Mouse (Mus musculus): ENCODE measurements around the gene 2310022B05Rik. TPM values are rescaled to one million over a fixed set of nuclear protein-coding genes. Genes with fewer than 3 reads are reported as not detected.

The 2310022B05Rik gene
- polyA plus RNA-seq (2012; rRNA removed): 15.9 and 17.3 TPM in 2 replicates

GRCm38 (mm10) chr8:124663112-124663873 lies at the start of gene 2310022B05Rik:
Gene 2310022B05Rik (minus strand): TSS chr8:124663369.
- H3K4me1 ChIP-seq (ENCODE audit: control insufficient read depth, insufficient read depth, low read length): peaks cover 10% of the 10 kb centered on the region
- no peaks in the 10 kb centered on the region for H3K27me3 ChIP-seq (ENCODE audit: control insufficient read depth, insufficient read depth, low read length)
- peak within 1 kb of the TSS; percentile 92 for H3K4me3 ChIP-seq (ENCODE audit: control insufficient read depth, low read depth, low read length)
- H3K36me3 ChIP-seq (ENCODE audit: control insufficient read depth, insufficient read depth, low read length): no peaks in the 10 kb centered on the region
- peak within 1 kb of the TSS; percentile 82 for H3K27ac ChIP-seq (ENCODE audit: control insufficient read depth, insufficient read depth, low read depth, low read length)
- TF ChIP-seq CTCF (IDR thresholded peaks at IDR 0.05; ENCODE audit: control insufficient read depth, insufficient read depth, insufficient replicate concordance, low read depth, low read length) (no peak), POLR2A (IDR thresholded peaks at IDR 0.05; ENCODE audit: control insufficient read depth, low read depth, low read length) (peak; percentile 54)

GRCm38 (mm10) chr8:124705823-124706222 lies 42.7 kb upstream of the 2310022B05Rik start:
- Histone ChIP-seq H3K4me3 (ENCODE audit: control insufficient read depth, low read depth, low read length) (no peak overlapping the region), H3K27me3 (ENCODE audit: control insufficient read depth, insufficient read depth, low read length) (no peaks in the 10 kb centered on the region), H3K27ac (ENCODE audit: control insufficient read depth, insufficient read depth, low read depth, low read length) (no peak overlapping the region), H3K36me3 (ENCODE audit: control insufficient read depth, insufficient read depth, low read length) (no peaks in the 10 kb centered on the region), H3K4me1 (ENCODE audit: control insufficient read depth, insufficient read depth, low read length) (no peaks in the 10 kb centered on the region)
- TF ChIP-seq CTCF (IDR thresholded peaks at IDR 0.05; ENCODE audit: control insufficient read depth, insufficient read depth, insufficient replicate concordance, low read depth, low read length) (no peak), POLR2A (IDR thresholded peaks at IDR 0.05; ENCODE audit: control insufficient read depth, low read depth, low read length) (no peak)

GRCm38 (mm10) chr8:124704376-124704775 lies 41.2 kb upstream of the 2310022B05Rik start:
- H3K27ac ChIP-seq (ENCODE audit: control insufficient read depth, insufficient read depth, low read depth, low read length): no peak overlapping the region
- no peak overlapping the region for H3K4me3 ChIP-seq (ENCODE audit: control insufficient read depth, low read depth, low read length)
- no peaks in the 10 kb centered on the region for H3K27me3 ChIP-seq (ENCODE audit: control insufficient read depth, insufficient read depth, low read length)
- H3K4me1 ChIP-seq (ENCODE audit: control insufficient read depth, insufficient read depth, low read length): no peaks in the 10 kb centered on the region
- TF ChIP-seq POLR2A (IDR thresholded peaks at IDR 0.05; ENCODE audit: control insufficient read depth, low read depth, low read length) (no peak), CTCF (IDR thresholded peaks at IDR 0.05; ENCODE audit: control insufficient read depth, insufficient read depth, insufficient replicate concordance, low read depth, low read length) (no peak)
- no peaks in the 10 kb centered on the region for H3K36me3 ChIP-seq (ENCODE audit: control insufficient read depth, insufficient read depth, low read length)

GRCm38 (mm10) chr8:124703526-124703925 lies 40.4 kb upstream of the 2310022B05Rik start:
- Histone ChIP-seq H3K36me3 (ENCODE audit: control insufficient read depth, insufficient read depth, low read length) (no peaks in the 10 kb centered on the region), H3K4me3 (ENCODE audit: control insufficient read depth, low read depth, low read length) (no peak overlapping the region), H3K27ac (ENCODE audit: control insufficient read depth, insufficient read depth, low read depth, low read length) (no peak overlapping the region), H3K27me3 (ENCODE audit: control insufficient read depth, insufficient read depth, low read length) (no peaks in the 10 kb centered on the region), H3K4me1 (ENCODE audit: control insufficient read depth, insufficient read depth, low read length) (no peaks in the 10 kb centered on the region)
- no peak for TF ChIP-seq CTCF (IDR thresholded peaks at IDR 0.05; ENCODE audit: control insufficient read depth, insufficient read depth, insufficient replicate concordance, low read depth, low read length)
- TF ChIP-seq POLR2A (IDR thresholded peaks at IDR 0.05; ENCODE audit: control insufficient read depth, low read depth, low read length): no peak

- H3K4me3 ChIP-seq (ENCODE audit: control insufficient read depth, low read depth, low read length): no peak overlapping the region
- H3K36me3 ChIP-seq (ENCODE audit: control insufficient read depth, insufficient read depth, low read length): no peaks in the 10 kb centered on the region
- H3K4me1 ChIP-seq (ENCODE audit: control insufficient read depth, insufficient read depth, low read length): no peaks in the 10 kb centered on the region
- H3K27ac ChIP-seq (ENCODE audit: control insufficient read depth, insufficient read depth, low read depth, low read length): no peak overlapping the region
- TF ChIP-seq POLR2A (IDR thresholded peaks at IDR 0.05; ENCODE audit: control insufficient read depth, low read depth, low read length) (no peak), CTCF (IDR thresholded peaks at IDR 0.05; ENCODE audit: control insufficient read depth, insufficient read depth, insufficient replicate concordance, low read depth, low read length) (no peak)
- no peaks in the 10 kb centered on the region for H3K27me3 ChIP-seq (ENCODE audit: control insufficient read depth, insufficient read depth, low read length)
Observed at GRCm38 (mm10) chr8:124702183-124702582, 39.0 kb upstream of the 2310022B05Rik start.

- Histone ChIP-seq H3K27me3 (ENCODE audit: control insufficient read depth, insufficient read depth, low read length) (no peaks in the 10 kb centered on the region), H3K4me3 (ENCODE audit: control insufficient read depth, low read depth, low read length) (no peak overlapping the region), H3K27ac (ENCODE audit: control insufficient read depth, insufficient read depth, low read depth, low read length) (no peak overlapping the region), H3K36me3 (ENCODE audit: control insufficient read depth, insufficient read depth, low read length) (no peaks in the 10 kb centered on the region), H3K4me1 (ENCODE audit: control insufficient read depth, insufficient read depth, low read length) (no peaks in the 10 kb centered on the region)
- TF ChIP-seq CTCF (IDR thresholded peaks at IDR 0.05; ENCODE audit: control insufficient read depth, insufficient read depth, insufficient replicate concordance, low read depth, low read length): no peak
- no peak for TF ChIP-seq POLR2A (IDR thresholded peaks at IDR 0.05; ENCODE audit: control insufficient read depth, low read depth, low read length)
Observed at GRCm38 (mm10) chr8:124701023-124701422, 37.9 kb upstream of the 2310022B05Rik start.

- Histone ChIP-seq H3K4me3 (ENCODE audit: control insufficient read depth, low read depth, low read length) (no peak overlapping the region), H3K27me3 (ENCODE audit: control insufficient read depth, insufficient read depth, low read length) (no peaks in the 10 kb centered on the region), H3K36me3 (ENCODE audit: control insufficient read depth, insufficient read depth, low read length) (no peaks in the 10 kb centered on the region), H3K27ac (ENCODE audit: control insufficient read depth, insufficient read depth, low read depth, low read length) (no peak overlapping the region), H3K4me1 (ENCODE audit: control insufficient read depth, insufficient read depth, low read length) (no peaks in the 10 kb centered on the region)
- TF ChIP-seq POLR2A (IDR thresholded peaks at IDR 0.05; ENCODE audit: control insufficient read depth, low read depth, low read length) (no peak), CTCF (IDR thresholded peaks at IDR 0.05; ENCODE audit: control insufficient read depth, insufficient read depth, insufficient replicate concordance, low read depth, low read length) (no peak)
Observed at GRCm38 (mm10) chr8:124700271-124700670, 37.1 kb upstream of the 2310022B05Rik start.
